Mouse (Mus musculus): ENCODE data around the gene Arf1. TPM values are rescaled to one million over a fixed set of nuclear protein-coding genes. Genes with fewer than 3 reads are reported as not detected.

The Arf1 gene
- polyA plus RNA-seq (2016; fragmentation: Nextera tagmentation; extraction: Ambion mirVana), result 590 and 625 TPM in 2 replicates

DNA sequence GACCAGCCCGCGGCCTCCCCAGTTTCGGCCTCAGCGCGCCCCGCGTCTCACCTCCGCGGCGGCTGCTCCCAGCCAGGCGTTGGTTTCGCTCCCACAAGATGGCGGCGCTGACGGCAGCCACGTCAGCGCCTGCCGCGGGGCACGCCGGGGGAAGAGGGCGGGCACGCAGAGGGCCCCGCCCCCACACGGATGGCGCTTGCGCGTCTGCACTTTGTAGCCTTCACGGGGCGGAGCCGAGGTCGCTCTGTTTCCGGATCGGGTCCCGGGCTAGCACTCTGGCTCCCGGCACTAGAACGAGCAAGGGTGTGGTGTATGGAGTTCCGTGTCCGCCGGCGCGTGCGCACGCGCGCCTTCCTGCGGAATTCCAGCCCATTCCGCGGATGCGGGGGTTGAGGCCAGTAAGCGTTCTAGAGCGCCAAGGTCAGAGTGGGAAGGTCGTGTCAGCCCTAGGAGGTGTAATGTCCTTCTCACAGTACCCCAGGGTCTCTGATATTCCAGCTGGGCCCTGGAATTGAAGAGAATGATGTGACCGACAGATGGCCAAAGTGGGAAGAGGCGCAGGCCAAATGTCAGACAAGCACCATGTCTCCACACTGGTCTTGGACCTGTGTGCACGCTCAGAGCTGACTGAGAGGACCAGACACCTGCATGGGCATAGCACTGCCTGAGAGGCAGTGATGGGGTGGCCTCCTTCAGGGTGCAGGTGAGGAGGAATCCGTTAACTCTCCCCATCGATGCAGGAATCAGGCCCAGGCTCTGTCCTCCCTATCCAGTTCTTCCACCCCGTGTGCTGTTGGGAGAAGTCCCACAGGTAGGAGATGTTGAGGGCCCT is at the start of gene Arf1:
Arf1 (minus strand) TSS at position 149 of the 832 bp plus-strand sequence.
- no peaks in the 10 kb centered on the region for H3K9me3 ChIP-seq (replicated peaks)
- peaks cover 4% of the 10 kb centered on the region; the same call in 1 of the 2 replicates for H3K36me3 ChIP-seq
- H3K4me2 ChIP-seq (replicated peaks), result peak within 1 kb of the TSS; percentile 96
- H3K9ac ChIP-seq, result peak within 1 kb of the TSS; percentile 99
- peak within 1 kb of the TSS; percentile 96 for H3K27ac ChIP-seq
- H3K4me3 ChIP-seq, result peak within 1 kb of the TSS; percentile 98
- 4% methylated on average over 59 of the region's 59 CpGs for WGBS
- peaks cover 33% of the 10 kb centered on the region for H3K4me1 ChIP-seq
- no peaks in the 10 kb centered on the region for H3K27me3 ChIP-seq
- ATAC-seq (ENCODE audit: low FRiP score), result peak; percentile 94

DNA sequence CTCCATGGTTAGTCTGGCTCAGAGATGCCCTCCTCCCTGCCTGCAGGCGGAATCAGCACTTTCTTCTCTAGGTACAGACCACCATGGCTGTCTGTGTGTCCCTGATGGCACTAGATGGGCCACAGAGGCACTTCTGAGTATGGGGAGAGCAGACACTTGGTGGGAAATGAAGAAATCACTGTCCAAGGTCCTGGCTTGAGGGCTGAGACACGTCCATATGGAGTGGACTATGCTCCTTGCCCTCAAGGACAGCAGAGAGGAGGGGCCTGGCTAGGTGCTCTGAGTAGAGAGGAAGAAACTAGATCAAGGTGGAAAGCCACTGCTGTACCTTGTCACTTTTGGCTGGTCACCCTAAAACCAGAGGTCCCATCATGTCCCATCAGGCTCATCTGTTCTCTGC is 48.8 kb upstream of the Arf1 start:
- H3K4me3 ChIP-seq, result no peak overlapping the region
- no peaks in the 10 kb centered on the region for H3K36me3 ChIP-seq
- no peak overlapping the region for H3K4me2 ChIP-seq (replicated peaks)
- no peaks in the 10 kb centered on the region for H3K9me3 ChIP-seq (replicated peaks)
- no peaks in the 10 kb centered on the region for H3K4me1 ChIP-seq
- no peak overlapping the region for H3K27ac ChIP-seq
- H3K9ac ChIP-seq, result no peak overlapping the region
- WGBS, result 42% methylated on average over 2 of the region's 2 CpGs
- ATAC-seq (ENCODE audit: low FRiP score), result no peak
- peaks cover 9% of the 10 kb centered on the region; the same call in 1 of the 2 replicates for H3K27me3 ChIP-seq

- H3K4me1 ChIP-seq, result no peaks in the 10 kb centered on the region
- H3K27ac ChIP-seq, result no peak overlapping the region
- WGBS, result 71% methylated on average over 3 of the region's 3 CpGs
- no peak overlapping the region for H3K4me2 ChIP-seq (replicated peaks)
- no peaks in the 10 kb centered on the region for H3K36me3 ChIP-seq
- no peak overlapping the region for H3K4me3 ChIP-seq
- ATAC-seq (ENCODE audit: low FRiP score), result no peak
- H3K27me3 ChIP-seq, result 0 out of 2 replicates have a peak, but pooled peaks cover 5% of the 10 kb centered on the region
- no peak overlapping the region for H3K9ac ChIP-seq
- H3K9me3 ChIP-seq (replicated peaks), result 0 out of 2 replicates have a peak, but pooled peaks cover under 1% of the 10 kb centered on the region
Observed at GRCm38 (mm10) chr11:59274184-59274583, 46.1 kb upstream of the Arf1 start.

DNA sequence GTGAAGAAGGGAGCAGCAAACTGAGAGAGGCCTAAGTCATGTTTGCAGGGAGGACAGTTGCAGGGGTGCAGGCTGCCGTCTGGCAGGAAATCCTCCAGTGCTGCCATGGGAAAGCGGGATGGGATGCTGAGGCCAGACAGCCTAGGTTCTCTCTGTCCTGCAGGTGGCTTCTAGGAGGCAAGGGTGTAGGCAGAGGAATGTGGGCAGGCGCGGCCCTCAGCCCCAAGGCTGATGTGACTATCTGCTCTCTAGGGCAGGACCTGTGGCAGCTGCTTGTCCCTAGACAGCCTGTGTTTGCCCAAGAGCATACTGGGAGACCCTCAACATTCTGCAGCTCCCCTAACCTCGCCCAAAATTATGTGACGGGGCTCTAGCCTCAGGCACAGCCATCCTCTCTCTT is 38.7 kb upstream of the Arf1 start:
- no peak for ATAC-seq (ENCODE audit: low FRiP score)

GRCm38 (mm10) chr11:59265154-59265813 is 37.2 kb upstream of the Arf1 start:
- no peak overlapping the region for H3K9ac ChIP-seq
- H3K4me2 ChIP-seq (replicated peaks), result no peak overlapping the region
- 0 out of 2 replicates have a peak overlapping the region, but pooled peaks have one; percentile 12 for H3K27ac ChIP-seq
- peaks cover 51% of the 10 kb centered on the region for H3K27me3 ChIP-seq
- no peaks in the 10 kb centered on the region for H3K36me3 ChIP-seq
- no peak for ATAC-seq (ENCODE audit: low FRiP score)
- no peak overlapping the region for H3K4me3 ChIP-seq
- WGBS, result 52% methylated on average over 8 of the region's 8 CpGs
- H3K9me3 ChIP-seq (replicated peaks), result 0 out of 2 replicates have a peak, but pooled peaks cover 7% of the 10 kb centered on the region
- peaks cover 22% of the 10 kb centered on the region for H3K4me1 ChIP-seq

More for the DNA sequence above, 38.7 kb upstream of the Arf1 start:
- Histone ChIP-seq H3K9ac (no peak overlapping the region), H3K4me1 (peaks cover 22% of the 10 kb centered on the region), H3K27me3 (peaks cover 39% of the 10 kb centered on the region), H3K4me3 (no peak overlapping the region), H3K9me3 (replicated peaks) (0 out of 2 replicates have a peak, but pooled peaks cover 7% of the 10 kb centered on the region), H3K27ac (no peak overlapping the region), H3K36me3 (no peaks in the 10 kb centered on the region), H3K4me2 (replicated peaks) (no peak overlapping the region)
- whole genome bisulfite sequencing, result 29% methylated on average over 6 of the region's 6 CpGs

GRCm38 (mm10) chr11:59264593-59264992 is 36.5 kb upstream of the Arf1 start:
- Histone ChIP-seq H3K27me3 (peaks cover 58% of the 10 kb centered on the region), H3K9me3 (replicated peaks) (0 out of 2 replicates have a peak, but pooled peaks cover 7% of the 10 kb centered on the region), H3K9ac (peak overlapping the region; percentile 71), H3K4me3 (peak overlapping the region; percentile 43), H3K4me2 (replicated peaks) (peak overlapping the region; percentile 68), H3K27ac (peak overlapping the region; percentile 44; the same call in 1 of the 2 replicates), H3K36me3 (no peaks in the 10 kb centered on the region), H3K4me1 (peaks cover 22% of the 10 kb centered on the region)
- 2% methylated on average over 8 of the region's 8 CpGs for WGBS
- peak; percentile 55 for ATAC-seq (ENCODE audit: low FRiP score)

DNA sequence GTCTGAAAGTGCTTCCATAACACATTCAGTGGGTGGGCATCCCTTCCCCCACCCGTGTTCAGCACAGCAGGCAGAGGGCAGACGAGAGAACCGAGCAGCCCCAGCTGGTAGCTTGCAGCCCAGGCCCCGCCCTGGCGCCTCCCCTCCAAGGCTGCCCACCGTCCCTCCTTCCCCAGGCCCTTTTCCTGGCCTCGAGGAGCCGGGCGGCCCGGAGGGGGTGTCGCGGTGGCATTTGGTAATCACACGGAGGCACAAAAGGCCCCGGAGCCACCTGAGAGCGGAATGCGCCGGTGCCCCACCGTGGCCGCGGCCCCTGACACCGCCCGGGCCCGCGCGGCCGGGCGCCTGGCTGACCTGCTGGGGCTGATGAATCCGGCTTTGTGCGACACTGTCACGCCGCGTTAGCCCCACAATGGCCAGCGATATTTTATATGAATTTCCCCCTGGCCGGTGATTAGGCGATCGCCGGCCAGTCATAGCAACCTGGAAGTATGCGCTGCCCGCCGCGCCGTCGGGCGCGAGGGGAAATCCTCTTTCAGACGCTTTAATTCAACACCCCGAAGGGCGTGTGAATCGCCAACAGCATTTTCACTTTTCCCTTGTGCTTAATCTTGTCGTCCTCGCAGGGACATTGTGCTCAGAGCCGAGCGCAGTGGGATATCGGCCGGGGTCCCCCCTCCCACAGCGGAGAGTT is 35.9 kb upstream of the Arf1 start:
- peak overlapping the region; percentile 64 for H3K27ac ChIP-seq
- H3K4me1 ChIP-seq, result peaks cover 22% of the 10 kb centered on the region
- 0 out of 2 replicates have a peak, but pooled peaks cover 5% of the 10 kb centered on the region for H3K9me3 ChIP-seq (replicated peaks)
- under 1% methylated on average over 56 of the region's 56 CpGs for WGBS
- peak; percentile 90 for ATAC-seq (ENCODE audit: low FRiP score)
- H3K4me2 ChIP-seq (replicated peaks), result peak overlapping the region; percentile 68
- H3K9ac ChIP-seq, result peak overlapping the region; percentile 71
- H3K36me3 ChIP-seq, result no peaks in the 10 kb centered on the region
- peak overlapping the region; percentile 43 for H3K4me3 ChIP-seq
- peaks cover 58% of the 10 kb centered on the region for H3K27me3 ChIP-seq

DNA sequence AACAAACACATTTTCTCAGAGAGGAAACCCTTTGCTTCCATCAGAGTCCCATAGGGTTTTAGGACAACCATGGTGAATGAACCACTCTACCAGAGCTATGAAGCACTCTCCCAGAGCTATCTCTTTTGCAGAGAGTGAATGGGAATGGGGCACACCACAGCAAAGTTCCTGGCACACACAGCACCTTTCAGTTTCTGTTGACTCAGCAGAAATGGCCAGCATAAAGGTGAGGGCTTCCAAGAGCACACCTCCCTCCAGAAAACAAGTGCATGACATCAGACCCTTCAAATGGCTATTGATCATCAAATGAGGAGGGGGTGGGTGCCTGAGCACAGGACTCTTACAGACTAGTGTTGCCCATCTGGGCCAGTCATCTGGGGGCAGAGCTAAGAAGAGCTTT is 34.2 kb upstream of the Arf1 start:
- H3K4me3 ChIP-seq, result no peak overlapping the region
- peaks cover 22% of the 10 kb centered on the region for H3K4me1 ChIP-seq
- H3K9ac ChIP-seq, result no peak overlapping the region
- H3K4me2 ChIP-seq (replicated peaks), result no peak overlapping the region
- H3K27me3 ChIP-seq, result peaks cover 54% of the 10 kb centered on the region
- ATAC-seq (ENCODE audit: low FRiP score), result no peak
- no peaks in the 10 kb centered on the region for H3K36me3 ChIP-seq
- H3K9me3 ChIP-seq (replicated peaks), result no peaks in the 10 kb centered on the region
- H3K27ac ChIP-seq, result no peak overlapping the region

DNA sequence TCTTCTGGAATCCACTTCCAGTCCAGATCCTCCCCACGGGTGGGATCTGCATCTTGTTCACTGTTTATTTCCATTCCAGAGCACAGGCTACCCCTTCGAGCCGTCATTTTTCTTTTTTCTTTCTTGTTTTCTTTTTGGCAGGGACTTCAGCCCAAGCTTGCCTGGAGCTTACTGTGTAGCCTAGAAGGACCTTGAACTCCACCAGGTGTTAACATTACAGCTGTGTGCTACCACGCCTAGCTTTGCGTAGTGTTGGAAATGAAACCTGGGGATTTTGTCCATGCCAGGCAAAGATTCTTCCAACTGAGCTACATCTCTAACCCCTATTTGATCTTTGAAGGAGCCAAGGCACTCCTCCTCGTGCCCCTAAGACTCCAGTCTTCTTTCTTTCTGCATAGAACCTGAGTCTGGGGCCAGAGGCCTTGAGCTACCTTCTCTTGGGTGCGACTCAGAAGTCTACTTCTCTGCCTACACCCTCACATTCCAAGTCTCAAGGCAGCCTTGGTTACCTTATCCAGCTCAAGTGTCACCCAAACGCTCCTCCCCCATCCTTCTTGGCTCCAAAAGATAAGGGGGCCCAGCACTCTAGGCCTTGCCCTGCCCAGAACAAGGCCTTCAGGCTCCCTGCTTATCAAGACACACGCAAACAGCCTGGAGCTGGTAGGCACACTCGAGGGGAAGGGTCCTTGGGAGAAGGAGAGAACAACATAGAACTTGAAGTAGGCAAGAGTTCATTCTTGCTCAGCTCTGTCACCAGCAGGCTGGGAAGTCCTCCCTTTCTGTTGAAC is 32.8 kb upstream of the Arf1 start:
- Histone ChIP-seq H3K9ac (no peak overlapping the region), H3K36me3 (no peaks in the 10 kb centered on the region), H3K9me3 (replicated peaks) (no peaks in the 10 kb centered on the region), H3K27ac (no peak overlapping the region), H3K4me1 (peaks cover 19% of the 10 kb centered on the region), H3K27me3 (peaks cover 40% of the 10 kb centered on the region), H3K4me3 (no peak overlapping the region), H3K4me2 (replicated peaks) (no peak overlapping the region)
- 82% methylated on average over 10 of the region's 10 CpGs for WGBS
- ATAC-seq (ENCODE audit: low FRiP score), result no peak

- Histone ChIP-seq H3K9ac (no peak overlapping the region), H3K27me3 (peaks cover 31% of the 10 kb centered on the region), H3K27ac (no peak overlapping the region), H3K4me2 (replicated peaks) (no peak overlapping the region), H3K36me3 (no peaks in the 10 kb centered on the region), H3K4me3 (no peak overlapping the region), H3K9me3 (replicated peaks) (no peaks in the 10 kb centered on the region), H3K4me1 (peaks cover 14% of the 10 kb centered on the region)
- WGBS, result 91% methylated on average over 7 of the region's 7 CpGs
- ATAC-seq (ENCODE audit: low FRiP score), result no peak
Observed at GRCm38 (mm10) chr11:59259647-59260046, 31.6 kb upstream of the Arf1 start.

DNA sequence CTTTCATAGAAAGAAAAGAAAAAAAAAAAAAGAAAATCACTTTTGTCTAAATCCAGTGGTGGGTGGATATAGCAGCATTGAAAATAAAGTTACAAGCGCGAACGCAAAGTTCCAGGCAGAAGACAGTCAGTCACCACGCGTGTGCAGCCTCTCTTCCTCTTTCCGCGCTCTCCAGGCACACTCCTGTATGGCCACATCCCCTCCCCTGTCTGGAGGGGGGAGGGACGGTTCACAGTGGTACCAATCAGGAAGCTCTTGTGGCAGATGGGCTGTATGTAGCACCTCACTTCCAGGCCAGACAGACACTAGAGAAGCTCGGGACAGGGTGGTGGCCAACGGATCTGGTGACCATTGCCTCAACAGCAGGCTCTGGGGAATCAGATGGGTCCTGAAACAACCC is 20.0 kb upstream of the Arf1 start:
- Histone ChIP-seq H3K4me1 (no peaks in the 10 kb centered on the region), H3K4me3 (no peak overlapping the region), H3K9ac (no peak overlapping the region), H3K36me3 (no peaks in the 10 kb centered on the region), H3K4me2 (replicated peaks) (no peak overlapping the region), H3K27me3 (peaks cover 22% of the 10 kb centered on the region; the same call in 1 of the 2 replicates), H3K27ac (no peak overlapping the region), H3K9me3 (replicated peaks) (no peaks in the 10 kb centered on the region)
- WGBS, result 79% methylated on average over 10 of the region's 10 CpGs
- no peak for ATAC-seq (ENCODE audit: low FRiP score)

Data from hindbrain, embryonic 12.5 days (tissue).